Mouse (Mus musculus) urinary bladder, postnatal 10 days (tissue): ENCODE data around the gene Olfr1461.

Source experiments
- DNase-seq: peaks from one replicate; pipeline ENCODE4 v3.0.0; 2022; ENCODE audit warnings: low spot score

The Olfr1461 gene

DNA sequence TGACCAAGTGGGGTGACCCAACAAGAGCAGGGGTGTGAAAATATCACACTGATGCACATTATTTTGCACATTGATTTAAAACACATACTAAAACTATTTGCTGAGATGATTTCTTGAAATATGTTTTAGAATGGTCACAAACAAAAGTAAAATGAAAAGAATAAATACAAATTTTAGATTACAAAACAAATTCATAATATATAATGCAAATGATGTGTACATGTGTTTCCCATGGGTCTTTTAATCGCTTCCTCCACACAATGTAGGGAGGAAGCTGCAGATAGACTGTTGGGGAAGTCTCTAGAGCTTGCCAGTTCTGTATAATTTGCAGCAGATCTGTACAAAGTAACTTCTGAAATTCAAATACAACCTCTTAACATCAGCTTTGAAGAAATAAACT, at the start of gene Olfr1461:
Gene Olfr1461, plus strand, starts transcription at position 301 of the 400 bp plus-strand sequence.
- DNase-seq: no peak

DNA sequence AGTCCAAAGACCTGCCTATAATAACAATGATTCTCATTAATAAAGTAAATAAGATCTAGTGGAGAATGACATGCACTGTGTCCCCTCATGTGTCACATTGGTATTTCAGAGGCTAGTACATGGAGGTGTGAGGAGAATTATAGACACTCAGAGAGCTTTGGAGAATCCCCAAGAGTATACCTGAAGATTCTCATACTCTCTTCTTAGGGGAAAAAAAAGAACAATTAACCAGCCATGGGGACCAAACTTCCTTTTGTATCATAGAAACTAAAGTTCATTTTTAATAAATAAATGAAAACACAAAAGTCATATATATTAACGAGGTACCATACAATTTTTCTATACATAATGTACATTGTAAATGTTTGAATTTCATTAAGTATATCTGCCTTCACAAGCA, 13.4 kb upstream of the Olfr1461 start, which contains the start of gene Olfr1459:
Gene Olfr1459, minus strand, starts transcription at position 101 of the 400 bp plus-strand sequence.
- DNase-seq: no peak

- no peak for DNase-seq
These were observed 22.6 kb downstream of the Olfr1461 start, which contains the start of gene Olfr1462 for GRCm38 (mm10) chr19:13185434-13185833. Olfr1462 (plus strand) TSS chr19:13185734.
